21 mouse cellular contexts compared by ENCODE assay signal in genomic region chr12:86936587-86937343, GRCm38 (mm10). TPM values are rescaled to one million over a fixed set of nuclear protein-coding genes. Genes with fewer than 3 reads are reported as not detected.
DNase-seq lines count a peak whose midpoint lies in the region; ATAC-seq and TF ChIP-seq lines count a peak whose summit lies in the region.
"Had no signal": no experiment of that assay in that cellular context is flagged by ENCODE, and none has a peak within 500 bp of the region (broad histone marks: within the 10 kb centered on the region; RNA-seq: fewer than 3 reads in every experiment).

No protein-coding gene starts in this region.

- peak; percentile 56; the same call in 1 of the 2 replicates for TF ChIP-seq POLR2A in heart, adult 2 months (IDR thresholded peaks at IDR 0.05; ENCODE audit: insufficient read depth, low read depth, low read length)
- no peak for TF ChIP-seq POLR2A in testis, adult 2 months (IDR thresholded peaks at IDR 0.05; ENCODE audit: control insufficient read depth, low read depth, low read length)
- no peak for TF ChIP-seq POLR2A in small intestine, adult 2 months (IDR thresholded peaks at IDR 0.05; ENCODE audit: low read depth, low read length)

- peak overlapping the region; percentile 79 for H3K27ac ChIP-seq in heart, adult 2 months
- H3K27ac ChIP-seq in heart, embryonic 12.5 days (ENCODE audit: poor library complexity, severe bottlenecking): no peak overlapping the region
- peak overlapping the region; percentile 2; the same call in 1 of the 2 replicates for H3K27ac ChIP-seq in testis, adult 2 months (ENCODE audit: control insufficient read depth, insufficient read depth, low read depth, low read length)
- no peak overlapping the region for H3K27ac ChIP-seq in lung, postnatal 0 days (ENCODE audit: low read length)
- H3K27ac ChIP-seq in small intestine, adult 2 months (ENCODE audit: insufficient read depth, low read depth, low read length): peak overlapping the region; percentile 55; the same call in 1 of the 2 replicates
- H3K27ac ChIP-seq: limb, embryonic 15.5 days; neural tube, embryonic 12.5 days had no signal

- 36% methylated on average over 11 of the region's 11 CpGs for WGBS in heart, adult 2 months
- whole genome bisulfite sequencing in heart, embryonic 12.5 days: 71% methylated on average over 11 of the region's 11 CpGs
- 59% methylated on average over 11 of the region's 11 CpGs for WGBS in lung, postnatal 0 days
- 72% methylated on average over 11 of the region's 11 CpGs for WGBS in small intestine, adult 2 months

- H3K4me3 ChIP-seq in heart, adult 2 months: no peak overlapping the region
- H3K4me3 ChIP-seq in heart, embryonic 12.5 days: no peak overlapping the region
- no peak overlapping the region for H3K4me3 ChIP-seq in testis, adult 2 months (ENCODE audit: control insufficient read depth, low read depth, low read length)
- H3K4me3 ChIP-seq in lung, postnatal 0 days (ENCODE audit: low read depth, low read length): no peak overlapping the region
- H3K4me3 ChIP-seq in small intestine, adult 2 months (ENCODE audit: low read depth, low read length): no peak overlapping the region
- H3K4me3 ChIP-seq: limb, embryonic 15.5 days; neural tube, embryonic 12.5 days had no signal

- no peaks in the 10 kb centered on the region for H3K27me3 ChIP-seq in heart, adult 2 months (ENCODE audit: control insufficient read depth, insufficient read depth, low read length)
- H3K27me3 ChIP-seq in heart, embryonic 12.5 days (replicated peaks): no peaks in the 10 kb centered on the region
- H3K27me3 ChIP-seq in testis, adult 2 months (ENCODE audit: control insufficient read depth, insufficient read depth, low read length): no peaks in the 10 kb centered on the region
- H3K27me3 ChIP-seq in lung, postnatal 0 days (replicated peaks; ENCODE audit: insufficient read depth, low read length): no peaks in the 10 kb centered on the region
- no peaks in the 10 kb centered on the region for H3K27me3 ChIP-seq in small intestine, adult 2 months (ENCODE audit: control insufficient read depth, insufficient read depth, low read length)
- H3K27me3 ChIP-seq: limb, embryonic 15.5 days; neural tube, embryonic 12.5 days had no signal

- peak overlapping the region; percentile 7 for H3K9ac ChIP-seq in heart, adult 2 months (ENCODE audit: low read depth, low read length)
- H3K9ac ChIP-seq in heart, embryonic 12.5 days: no peak overlapping the region
- H3K9ac ChIP-seq in lung, postnatal 0 days (replicated peaks; ENCODE audit: low read depth): no peak overlapping the region
- H3K9ac ChIP-seq: forebrain, postnatal 0 days; limb, embryonic 15.5 days; liver, postnatal 0 days; neural tube, embryonic 12.5 days had no signal

- no peak for TF ChIP-seq CTCF in heart, adult 2 months (IDR thresholded peaks at IDR 0.05)
- TF ChIP-seq CTCF in testis, adult 2 months (IDR thresholded peaks at IDR 0.05; ENCODE audit: control insufficient read depth, insufficient read depth, insufficient replicate concordance, low read depth, low read length): no peak
- TF ChIP-seq CTCF in lung, postnatal 0 days (IDR thresholded peaks at IDR 0.05): no peak
- TF ChIP-seq CTCF in small intestine, adult 2 months (IDR thresholded peaks at IDR 0.05; ENCODE audit: extremely low read depth, insufficient read length, insufficient replicate concordance, low read depth, low read length): no peak

- intact Hi-C loops in heart, adult 2 months (cut with DNase I): no loop called here

- no peaks in the 10 kb centered on the region for H3K9me3 ChIP-seq in heart, embryonic 12.5 days (replicated peaks)
- H3K9me3 ChIP-seq in lung, postnatal 0 days (ENCODE audit: low read length): no peaks in the 10 kb centered on the region
- H3K9me3 ChIP-seq: limb, embryonic 15.5 days; neural tube, embryonic 12.5 days had no signal

- H3K79me2 ChIP-seq in heart, adult 2 months (replicated peaks; ENCODE audit: control insufficient read depth, insufficient read depth, low read length): no peaks in the 10 kb centered on the region

- H3K4me1 ChIP-seq in heart, adult 2 months (ENCODE audit: control insufficient read depth, insufficient read depth, low read length): peaks cover 35% of the 10 kb centered on the region
- H3K4me1 ChIP-seq in heart, embryonic 12.5 days (replicated peaks): peaks cover 14% of the 10 kb centered on the region
- H3K4me1 ChIP-seq in testis, adult 2 months (ENCODE audit: control insufficient read depth, insufficient read depth, low read length): peaks cover 4% of the 10 kb centered on the region; the same call in 1 of the 2 replicates
- H3K4me1 ChIP-seq in lung, postnatal 0 days (ENCODE audit: insufficient read depth, low read depth, low read length): peaks cover 9% of the 10 kb centered on the region
- peaks cover 7% of the 10 kb centered on the region; the same call in 1 of the 2 replicates for H3K4me1 ChIP-seq in small intestine, adult 2 months (ENCODE audit: control insufficient read depth, insufficient read depth, insufficient read length, low read length)

- no peak overlapping the region for H3K4me2 ChIP-seq in heart, embryonic 12.5 days
- no peak overlapping the region for H3K4me2 ChIP-seq in lung, postnatal 0 days (replicated peaks; ENCODE audit: low read depth, low read length)
- H3K4me2 ChIP-seq: limb, embryonic 15.5 days; neural tube, embryonic 12.5 days had no signal

- peak in 1 of 2 experiments; percentile 60 for DNase-seq in heart, adult 2 months
- no peak for DNase-seq in testis, postnatal 14 days (ENCODE audit: low spot score)
- peak; percentile 75 for DNase-seq in lung, postnatal 0 days (ENCODE audit: low spot score)
- no peak for DNase-seq in cerebellum, adult 8-10 months
- no peak for DNase-seq in spleen, adult 12 weeks (ENCODE audit: low spot score)
- DNase-seq: adrenal gland, adult 2 months; cerebellum, postnatal 36 days; gastrocnemius, postnatal 14 days; kidney, postnatal 14 days; liver, postnatal 0 days had no signal

- H3K36me3 ChIP-seq in heart, adult 2 months (ENCODE audit: control insufficient read depth, insufficient read depth, low read length): peaks cover 30% of the 10 kb centered on the region
- H3K36me3 ChIP-seq in heart, embryonic 12.5 days: no peaks in the 10 kb centered on the region
- H3K36me3 ChIP-seq in testis, adult 2 months (ENCODE audit: control insufficient read depth, insufficient read depth, low read length): no peaks in the 10 kb centered on the region
- H3K36me3 ChIP-seq in lung, postnatal 0 days (ENCODE audit: insufficient read depth, low read length): no peaks in the 10 kb centered on the region
- H3K36me3 ChIP-seq in small intestine, adult 2 months (ENCODE audit: control insufficient read depth, insufficient read depth, low read length): no peaks in the 10 kb centered on the region
- H3K36me3 ChIP-seq: limb, embryonic 15.5 days; neural tube, embryonic 12.5 days had no signal

- 0 out of 2 replicates have a peak, but pooled peaks have one; percentile 51 for TF ChIP-seq EP300 in heart, adult 2 months (IDR thresholded peaks at IDR 0.05; ENCODE audit: insufficient read depth, low read depth, low read length)
- TF ChIP-seq EP300 in lung, postnatal 0 days (IDR thresholded peaks at IDR 0.05): peak; percentile 83

- no peak for ATAC-seq in heart, embryonic 12.5 days (ENCODE audit: insufficient number of reproducible peaks, low FRiP score)
- peak; percentile 50 for ATAC-seq in lung, postnatal 0 days
- ATAC-seq: forebrain, postnatal 0 days; hindbrain, embryonic 16.5 days; intestine, postnatal 0 days; liver, postnatal 0 days had no signal

RNA-seq across cellular contexts. Expression of gene Cipc, which starts 10.1 kb away (rescaled TPM):
- 10 to 100 TPM; 43.8 to 45.1 TPM for total RNA-seq in heart, adult 2 months (2021)
- 34.1 and 39.6 TPM in 2 replicates for polyA plus RNA-seq in heart, adult 2 months (2012; rRNA removed)
- 28.9 and 29.3 TPM in 2 replicates for polyA plus RNA-seq in heart, embryonic 12.5 days (2016; fragmentation: Nextera tagmentation; extraction: Ambion mirVana)
- polyA plus RNA-seq in testis, adult 2 months (2012; rRNA removed): 42.7 and 45.6 TPM in 2 replicates
- polyA plus RNA-seq in lung, postnatal 0 days (2015; fragmentation: Nextera tagmentation; extraction: Ambion mirVana): 12.5 and 14.8 TPM in 2 replicates
- polyA plus RNA-seq in small intestine, adult 2 months (2012; rRNA removed): 7.9 and 16.3 TPM in 2 replicates

RNA-seq across cellular contexts. Expression of gene Irf2bpl, which starts 52.2 kb away (rescaled TPM):
- total RNA-seq in heart, adult 2 months (2021): 10 to 100 TPM; 32.6 to 36.9 TPM
- polyA plus RNA-seq in heart, adult 2 months (2012; rRNA removed): 15.6 and 20.1 TPM in 2 replicates
- polyA plus RNA-seq in heart, embryonic 12.5 days (2016; fragmentation: Nextera tagmentation; extraction: Ambion mirVana): 57.8 and 59.5 TPM in 2 replicates
- polyA plus RNA-seq in testis, adult 2 months (2012; rRNA removed): 2.8 and 3.2 TPM in 2 replicates
- polyA plus RNA-seq in lung, postnatal 0 days (2015; fragmentation: Nextera tagmentation; extraction: Ambion mirVana): 39.5 and 49.1 TPM in 2 replicates
- polyA plus RNA-seq in small intestine, adult 2 months (2012; rRNA removed): 17.5 and 30.5 TPM in 2 replicates

RNA-seq across cellular contexts. Expression of gene Zdhhc22, which starts 53.5 kb away (rescaled TPM):
- not detected for total RNA-seq in heart, adult 2 months (2021)
- not detected in 2 replicates for polyA plus RNA-seq in heart, adult 2 months (2012; rRNA removed)
- not detected in 2 replicates for polyA plus RNA-seq in heart, embryonic 12.5 days (2016; fragmentation: Nextera tagmentation; extraction: Ambion mirVana)
- polyA plus RNA-seq in testis, adult 2 months (2012; rRNA removed): not detected in 2 replicates
- 0.04 TPM in 1 of 2 replicates, not detected in the other for polyA plus RNA-seq in lung, postnatal 0 days (2015; fragmentation: Nextera tagmentation; extraction: Ambion mirVana)
- polyA plus RNA-seq in small intestine, adult 2 months (2012; rRNA removed): 0.03 and 0.04 TPM in 2 replicates
- total RNA-seq: gastrocnemius, postnatal 14 days; megakaryocyte-erythroid progenitor cell, adult 5-6 weeks; MEL had no signal
- polyA plus RNA-seq: heart, postnatal 0 days; limb, embryonic 15.5 days; liver, postnatal 0 days had no signal

Comparison
In these comparisons a context has a peak if more than half of its experiments do, and no peak if none do; other contexts are left out.
1. H3K27ac ChIP-seq: peak in heart, adult 2 months (single experiment), testis, adult 2 months (single experiment) and small intestine, adult 2 months (single experiment); none in heart, embryonic 12.5 days (single experiment) and lung, postnatal 0 days (single experiment).